Mouse (Mus musculus): ENCODE data around the gene Lrrk1.

DNA sequence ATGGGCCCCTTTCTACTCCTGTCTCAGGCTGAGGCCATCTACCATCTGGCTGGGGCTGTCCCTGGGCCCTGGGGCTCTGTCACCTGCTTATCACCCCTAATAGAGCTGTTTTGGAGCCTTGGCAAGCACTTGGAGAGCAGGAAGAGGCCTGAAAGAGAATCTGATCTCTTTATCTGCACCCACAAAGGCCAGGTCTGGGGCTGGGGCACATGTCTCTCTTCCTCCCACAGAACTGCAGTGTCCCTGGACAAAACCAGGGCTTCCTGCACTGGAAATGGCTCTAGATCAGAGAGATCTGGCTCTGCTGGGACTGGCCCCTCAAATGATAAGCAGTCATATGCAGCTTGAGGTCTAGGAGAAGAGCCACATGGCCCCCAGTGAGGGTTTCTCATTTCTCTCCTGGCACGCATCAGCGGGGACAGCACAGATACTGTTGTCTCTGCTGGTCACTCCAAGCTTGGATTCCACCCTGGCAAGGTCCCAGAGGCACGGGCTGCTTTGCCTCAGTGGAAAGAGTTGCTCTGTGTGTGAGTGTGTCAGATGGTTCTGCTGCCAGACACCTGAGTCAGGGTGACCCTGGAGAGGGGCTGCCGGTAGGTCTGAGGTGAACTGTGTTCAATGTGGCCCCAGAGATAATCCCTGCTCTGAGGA lies 200.4 kb downstream of the Lrrk1 start:
- no peak for TF ChIP-seq POLR2A (IDR thresholded peaks at IDR 0.05; ENCODE audit: low read depth, low read length)
- TF ChIP-seq CTCF (IDR thresholded peaks at IDR 0.05; ENCODE audit: borderline replicate concordance, insufficient read depth, low read length): no peak
